Mouse (Mus musculus) hindbrain, embryonic 11.5 days (tissue): ENCODE data around the gene Nptxr. TPM values are rescaled to one million over a fixed set of nuclear protein-coding genes. Genes with fewer than 3 reads are reported as not detected.

ENCODE experiments used
- ATAC-seq: fragments of 200-750 bp; cut with Nextera tagmentation; 2 replicates; pipeline ENCODE4 v1.8.0; 2017; ENCODE audit warnings: mild to moderate bottlenecking, moderate TSS enrichment, moderate library complexity; ENCODE audit not compliant: low FRiP score
- DNase-seq: peaks from one replicate; pipeline ENCODE4 v3.0.0-alpha.2; 2015; ENCODE audit warnings: low spot score
- H3K27ac ChIP-seq: fragments of 300-500 bp; sonication (generic); 2 replicates; pipeline ENCODE4 v1.5.1; 2014; ENCODE audit warnings: mild to moderate bottlenecking, low read depth, low read length
- H3K27me3 ChIP-seq: fragments of 300-500 bp; sonication (generic); 2 replicates; pipeline ENCODE4 v1.6.1; 2014; ENCODE audit warnings: mild to moderate bottlenecking, low read length, moderate library complexity, mixed read lengths; ENCODE audit not compliant: control insufficient read depth, insufficient read depth
- H3K36me3 ChIP-seq: fragments of 300-500 bp; sonication (generic); 2 replicates; pipeline ENCODE4 v1.6.1; 2014; ENCODE audit warnings: mild to moderate bottlenecking, low read length, moderate library complexity, mixed read lengths; ENCODE audit not compliant: control insufficient read depth, insufficient read depth
- H3K4me1 ChIP-seq: fragments of 300-500 bp; sonication (generic); replicated peaks from 2 replicates; pipeline ENCODE4 v1.6.1; 2014; ENCODE audit warnings: low read length, mixed read lengths; ENCODE audit not compliant: control insufficient read depth, insufficient read depth
- H3K4me2 ChIP-seq: fragments of 300-500 bp; sonication (generic); replicated peaks from 2 replicates; pipeline ENCODE4 v1.6.1; 2014; ENCODE audit warnings: mild to moderate bottlenecking, low read depth, low read length
- H3K4me3 ChIP-seq: fragments of 300-500 bp; sonication (generic); 2 replicates; pipeline ENCODE4 v1.5.1; 2014; ENCODE audit warnings: low read depth, low read length
- H3K9ac ChIP-seq: fragments of 300-500 bp; sonication (generic); 2 replicates; pipeline ENCODE4 v1.6.1; 2014; ENCODE audit warnings: low read depth, low read length
- H3K9me3 ChIP-seq: fragments of 300-500 bp; sonication (generic); 2 replicates; pipeline ENCODE4 v1.6.1; 2016; ENCODE audit warnings: low read length; ENCODE audit not compliant: control insufficient read depth
- WGBS: fragments of 180-500 bp; shearing (Covaris S2); extraction: QIAGEN DNeasy Blood & Tissue Kit; methylation state at CpG from one replicate; pipeline ENCODE4 v1.1.7; 2014; 5-methylcytosine and 5-hydroxymethylcytosine counted together
- polyA plus RNA-seq: library from polyadenylated mRNA; unstranded; fragments of >200 nt; fragmentation: Nextera tagmentation; extraction: Ambion mirVana; gene quantifications from 2 replicates; pipeline ENCODE4 v1.2.1, GENCODE M21; 2014

Gene Nptxr
- polyA plus RNA-seq, 1 experiment from 2014 or later: 1.5 TPM

GRCm38 (mm10) chr15:79757118-79757517 is 47.4 kb downstream of the Nptxr start:
- Histone ChIP-seq H3K9me3 (no peaks in the 10 kb centered on the region), H3K27ac (no peak overlapping the region)

GRCm38 (mm10) chr15:79755977-79756625 is 48.5 kb downstream of the Nptxr start:
- H3K9me3 ChIP-seq: no peaks in the 10 kb centered on the region
- H3K27me3 ChIP-seq: no peaks in the 10 kb centered on the region
- H3K36me3 ChIP-seq: no peaks in the 10 kb centered on the region
- no peak overlapping the region for H3K27ac ChIP-seq
- no peak overlapping the region for H3K4me2 ChIP-seq
- H3K4me3 ChIP-seq: no peak overlapping the region
- WGBS: 75% methylated on average over 8 of the region's 8 CpGs
- no peak overlapping the region for H3K9ac ChIP-seq
- H3K4me1 ChIP-seq: no peaks in the 10 kb centered on the region
- no peak for ATAC-seq
- DNase-seq: peak; percentile 19

More at GRCm38 (mm10) chr15:79757118-79757517, 47.4 kb downstream of the Nptxr start:
- H3K36me3 ChIP-seq: no peaks in the 10 kb centered on the region
- ATAC-seq (no peak), DNase-seq (no peak)
- WGBS: 91% methylated on average over 3 of the region's 3 CpGs
- no peaks in the 10 kb centered on the region for H3K4me1 ChIP-seq
- H3K27me3 ChIP-seq: no peaks in the 10 kb centered on the region
- H3K4me3 ChIP-seq: no peak overlapping the region
- no peak overlapping the region for H3K4me2 ChIP-seq
- no peak overlapping the region for H3K9ac ChIP-seq

- Histone ChIP-seq H3K4me1 (no peaks in the 10 kb centered on the region), H3K36me3 (no peaks in the 10 kb centered on the region), H3K9me3 (no peaks in the 10 kb centered on the region), H3K27me3 (no peaks in the 10 kb centered on the region), H3K9ac (no peak overlapping the region), H3K27ac (no peak overlapping the region), H3K4me2 (no peak overlapping the region), H3K4me3 (no peak overlapping the region)
- ATAC-seq: no peak
- 83% methylated on average over 4 of the region's 4 CpGs for WGBS
- no peak for DNase-seq
Observed at GRCm38 (mm10) chr15:79755176-79755575, 49.4 kb downstream of the Nptxr start.

DNA sequence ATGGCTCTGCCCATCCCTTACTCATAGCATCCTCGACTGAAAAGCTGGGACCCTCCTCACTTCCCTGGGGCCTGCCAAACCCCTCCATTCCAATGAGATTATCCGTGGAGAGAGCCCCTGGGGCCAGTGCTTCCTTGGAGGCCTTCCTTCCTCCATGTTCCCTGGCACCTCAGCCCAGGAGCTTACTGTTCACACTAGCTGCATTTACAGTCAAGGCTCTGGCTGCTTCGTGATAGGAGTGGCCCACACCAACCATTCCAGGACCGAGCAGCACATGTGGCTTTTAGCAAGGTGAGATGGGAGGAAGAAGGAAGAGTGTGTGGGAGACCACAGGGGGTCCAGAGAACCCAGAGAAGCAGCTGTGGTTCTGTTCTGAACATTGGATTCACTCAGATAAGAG is 50.7 kb downstream of the Nptxr start:
- Histone ChIP-seq H3K9ac (no peak overlapping the region), H3K27ac (no peak overlapping the region), H3K4me1 (no peaks in the 10 kb centered on the region), H3K4me2 (no peak overlapping the region), H3K27me3 (no peaks in the 10 kb centered on the region), H3K9me3 (no peaks in the 10 kb centered on the region), H3K36me3 (no peaks in the 10 kb centered on the region), H3K4me3 (no peak overlapping the region)
- ATAC-seq (no peak), DNase-seq (no peak)
- 45% methylated on average over 4 of the region's 4 CpGs for WGBS

DNA sequence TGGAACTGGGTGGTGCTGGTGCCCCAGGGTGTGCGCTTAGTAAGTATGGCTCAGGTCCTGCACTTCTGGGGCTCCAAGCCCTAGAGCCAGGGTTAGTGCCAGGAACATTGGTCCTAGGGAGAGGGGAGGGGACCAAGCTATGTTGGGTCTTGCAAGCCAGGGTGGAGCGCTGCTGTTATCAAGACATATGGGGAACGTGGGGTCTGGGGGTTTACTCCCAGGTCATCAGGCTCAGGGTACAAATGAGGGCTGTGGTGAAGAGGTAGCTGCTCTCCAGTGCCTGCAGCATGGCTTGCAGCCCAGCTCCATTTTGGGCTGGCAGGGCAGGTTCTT is 51.2 kb downstream of the Nptxr start:
- no peak for ATAC-seq

DNA sequence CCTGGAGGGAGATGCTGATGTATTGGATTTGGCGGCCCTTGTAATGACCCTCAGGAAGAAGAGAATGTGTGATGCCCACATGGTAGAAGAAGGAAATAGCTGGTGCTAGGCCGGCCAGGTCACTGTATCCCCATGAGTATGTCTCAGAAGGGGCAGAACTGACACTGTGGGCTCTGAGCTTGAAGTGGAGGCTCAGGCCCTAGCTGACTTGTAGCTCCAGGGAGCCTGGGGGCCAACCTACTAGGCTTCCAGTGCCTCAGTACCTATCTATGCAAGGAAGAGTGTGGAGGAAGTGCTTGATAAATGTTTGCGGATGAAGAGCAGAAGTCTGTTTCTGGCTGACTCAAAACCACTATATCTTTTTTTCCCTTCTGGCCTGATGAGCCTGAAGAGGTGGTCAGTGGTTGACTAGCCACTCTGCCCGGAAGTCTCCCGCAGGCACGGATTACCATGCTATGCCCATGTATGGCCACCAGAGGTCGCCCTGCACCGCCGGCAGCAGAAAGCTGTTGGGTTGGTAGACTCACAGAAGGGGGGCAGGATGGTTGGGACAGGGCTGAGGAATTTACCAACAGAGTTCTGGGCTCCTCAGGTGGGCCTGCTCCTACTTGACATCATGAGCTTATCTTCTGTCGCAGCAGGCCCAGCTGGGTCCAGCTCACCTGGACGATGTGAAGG is 51.7 kb downstream of the Nptxr start:
- 24% methylated on average over 11 of the region's 11 CpGs for WGBS
- Histone ChIP-seq H3K27me3 (no peaks in the 10 kb centered on the region), H3K4me2 (no peak overlapping the region), H3K9me3 (no peaks in the 10 kb centered on the region), H3K9ac (no peak overlapping the region), H3K4me1 (no peaks in the 10 kb centered on the region), H3K4me3 (no peak overlapping the region), H3K27ac (no peak overlapping the region), H3K36me3 (no peaks in the 10 kb centered on the region)
- peak; percentile 83 for DNase-seq
- ATAC-seq: peak; percentile 33; the same call in 1 of the 2 replicates

More for the DNA sequence above, 51.2 kb downstream of the Nptxr start:
- no peak overlapping the region for H3K27ac ChIP-seq
- DNase-seq: no peak
- no peaks in the 10 kb centered on the region for H3K4me1 ChIP-seq
- no peak overlapping the region for H3K9ac ChIP-seq
- no peak overlapping the region for H3K4me3 ChIP-seq
- no peak overlapping the region for H3K4me2 ChIP-seq
- no peaks in the 10 kb centered on the region for H3K9me3 ChIP-seq
- no peaks in the 10 kb centered on the region for H3K36me3 ChIP-seq
- no peaks in the 10 kb centered on the region for H3K27me3 ChIP-seq
- 90% methylated on average over 3 of the region's 3 CpGs for WGBS

- DNase-seq: no peak
Observed at GRCm38 (mm10) chr15:79751772-79752171, 52.8 kb downstream of the Nptxr start.

GRCm38 (mm10) chr15:79750266-79750665 is 54.3 kb downstream of the Nptxr start:
- Histone ChIP-seq H3K4me3 (no peak overlapping the region), H3K9ac (no peak overlapping the region), H3K9me3 (no peaks in the 10 kb centered on the region), H3K27me3 (no peaks in the 10 kb centered on the region), H3K27ac (no peak overlapping the region), H3K4me2 (no peak overlapping the region), H3K4me1 (no peaks in the 10 kb centered on the region), H3K36me3 (no peaks in the 10 kb centered on the region)
- ATAC-seq: no peak
- no peak for DNase-seq
- WGBS: 85% methylated on average over 8 of the region's 8 CpGs

More at GRCm38 (mm10) chr15:79751772-79752171, 52.8 kb downstream of the Nptxr start:
- H3K27me3 ChIP-seq: no peaks in the 10 kb centered on the region
- no peak overlapping the region for H3K4me3 ChIP-seq
- whole genome bisulfite sequencing: 78% methylated on average over 14 of the region's 17 CpGs
- no peaks in the 10 kb centered on the region for H3K36me3 ChIP-seq
- H3K9me3 ChIP-seq: no peaks in the 10 kb centered on the region
- ATAC-seq: no peak
- no peak overlapping the region for H3K9ac ChIP-seq
- H3K4me1 ChIP-seq: no peaks in the 10 kb centered on the region
- no peak overlapping the region for H3K27ac ChIP-seq
- H3K4me2 ChIP-seq: no peak overlapping the region

- ATAC-seq (no peak), DNase-seq (no peak)
- H3K9me3 ChIP-seq: no peaks in the 10 kb centered on the region
- H3K4me3 ChIP-seq: no peak overlapping the region
- no peak overlapping the region for H3K27ac ChIP-seq
- H3K27me3 ChIP-seq: no peaks in the 10 kb centered on the region
- no peak overlapping the region for H3K4me2 ChIP-seq
- H3K4me1 ChIP-seq: no peaks in the 10 kb centered on the region
- no peaks in the 10 kb centered on the region for H3K36me3 ChIP-seq
- no peak overlapping the region for H3K9ac ChIP-seq
- 91% methylated on average over 7 of the region's 7 CpGs for WGBS
Observed at GRCm38 (mm10) chr15:79749162-79749561, 55.4 kb downstream of the Nptxr start.
